Comparison of ENCODE assay signal across 8 mouse cellular contexts in genomic region chr15:102146882-102147281, GRCm38 (mm10). TPM values are rescaled to one million over a fixed set of nuclear protein-coding genes. Genes with fewer than 3 reads are reported as not detected.
A peak's percentile ranks its signal among the peaks of the same experiment; 100 is the strongest.
DNase-seq lines count a peak whose midpoint lies in the region; ATAC-seq and TF ChIP-seq lines count a peak whose summit lies in the region.

No protein-coding gene starts in this region.

- H3K36me3 ChIP-seq in myocyte (ENCODE audit: control insufficient read depth, insufficient read depth) = peaks cover 8% of the 10 kb centered on the region

- TF ChIP-seq POLR2A in myocyte (IDR thresholded peaks at IDR 0.05; ENCODE audit: insufficient read length, low read depth) = no peak

- H3K4me2 ChIP-seq in myocyte (ENCODE audit: low read depth) = peak overlapping the region; percentile 63

- ATAC-seq in CD4-positive, CD25-positive, alpha-beta regulatory T cell, adult 4 months = peak; percentile 65

- no peak overlapping the region for H3K4me3 ChIP-seq in myocyte

- no peaks in the 10 kb centered on the region for H3K27me3 ChIP-seq in myocyte (ENCODE audit: control insufficient read depth, insufficient read depth, insufficient read length)

- DNase-seq in layer of hippocampus, adult 11-12 months (ENCODE audit: low spot score) = peak; percentile 47
- DNase-seq in layer of hippocampus, postnatal 36 days = no peak
- DNase-seq in R1 (ENCODE audit: low read depth, low spot score) = peak; percentile 76
- DNase-seq in embryo, embryonic 10.5 days (ENCODE audit: low spot score) = peak; percentile 72
- DNase-seq in kidney, postnatal 4 days = peak; percentile 68 to 72
- DNase-seq in spleen, postnatal 4 days (ENCODE audit: low spot score in 2 of 2) = no peak

- H3ac ChIP-seq in myocyte (ENCODE audit: control insufficient read depth, insufficient read length) = no peak overlapping the region

- H3K79me2 ChIP-seq in myocyte (ENCODE audit: control insufficient read depth, insufficient read depth) = peaks cover 5% of the 10 kb centered on the region

TF ChIP-seq in myocyte, 11 proteins besides CTCF, POLR2A, EP300 and RAD21:
- TF ChIP-seq USF1 (IDR thresholded peaks at IDR 0.05; ENCODE audit: low read depth) = no peak
- TF ChIP-seq CEBPB (IDR thresholded peaks at IDR 0.05; ENCODE audit: insufficient read depth, poor library complexity, severe bottlenecking) = no peak
- no peak for TF ChIP-seq TCF3 (IDR thresholded peaks at IDR 0.05; ENCODE audit: insufficient read length, low read depth)
- no peak for TF ChIP-seq SRF (IDR thresholded peaks at IDR 0.05; ENCODE audit: control insufficient read depth, insufficient read length, low read depth)
- TF ChIP-seq POLR2AphosphoS2 (IDR thresholded peaks at IDR 0.05; ENCODE audit: insufficient read length, low read depth) = no peak

RNA-seq across cellular contexts. Expression of gene Igfbp6, which starts 2.7 kb away (rescaled TPM):
- total RNA-seq in layer of hippocampus, postnatal 36 days (2021) = 1 to 10 TPM; 8.2 to 8.9 TPM
- polyA plus RNA-seq in CD4-positive, CD25-positive, alpha-beta regulatory T cell, adult 4 months (2017; shearing (Covaris generic)) = under 1 TPM in 1 of 2 experiments, not detected in 1; 0.60 TPM
- polyA plus RNA-seq in myocyte (2012; fragmentation: generic; extraction: Trizol) = 182 TPM

RNA-seq across cellular contexts. Expression of gene Soat2, which starts 3.4 kb away (rescaled TPM):
- under 1 TPM in 1 of 2 experiments, not detected in 1; 0.23 TPM for total RNA-seq in layer of hippocampus, postnatal 36 days (2021)
- 1 to 10 TPM in 1 of 2 experiments, under 1 TPM in 1; 0.69 to 1.0 TPM for polyA plus RNA-seq in CD4-positive, CD25-positive, alpha-beta regulatory T cell, adult 4 months (2017; shearing (Covaris generic))
- 0.43 TPM for polyA plus RNA-seq in myocyte (2012; fragmentation: generic; extraction: Trizol)

RNA-seq across cellular contexts. Expression of gene Spryd3, which starts 10.8 kb away (rescaled TPM):
- 100 to 1,000 TPM; 141 to 151 TPM for total RNA-seq in layer of hippocampus, postnatal 36 days (2021)
- 10 to 100 TPM; 28.8 to 65.3 TPM for polyA plus RNA-seq in CD4-positive, CD25-positive, alpha-beta regulatory T cell, adult 4 months (2017; shearing (Covaris generic))
- polyA plus RNA-seq in myocyte (2012; fragmentation: generic; extraction: Trizol) = 51.0 TPM

RNA-seq across cellular contexts. Expression of gene Tns2, which starts 46.7 kb away (rescaled TPM):
- total RNA-seq in layer of hippocampus, postnatal 36 days (2021) = 10 to 100 TPM; 10.7 to 22.0 TPM
- polyA plus RNA-seq in CD4-positive, CD25-positive, alpha-beta regulatory T cell, adult 4 months (2017; shearing (Covaris generic)) = 1 to 10 TPM; 1.1 to 2.3 TPM
- 128 TPM for polyA plus RNA-seq in myocyte (2012; fragmentation: generic; extraction: Trizol)

RNA-seq across cellular contexts. Expression of gene Zfp740, which starts 56.2 kb away (rescaled TPM):
- 10 to 100 TPM; 68.8 to 69.4 TPM for total RNA-seq in layer of hippocampus, postnatal 36 days (2021)
- 10 to 100 TPM; 27.6 to 28.2 TPM for polyA plus RNA-seq in CD4-positive, CD25-positive, alpha-beta regulatory T cell, adult 4 months (2017; shearing (Covaris generic))
- 42.3 TPM for polyA plus RNA-seq in myocyte (2012; fragmentation: generic; extraction: Trizol)

Comparison
In these comparisons a context has a peak if more than half of its experiments do, and no peak if none do; other contexts are left out.
1. DNase-seq: peak in layer of hippocampus, adult 11-12 months (single experiment), R1 (single experiment), embryo, embryonic 10.5 days (single experiment) and kidney, postnatal 4 days (2 of 2); none in layer of hippocampus, postnatal 36 days (0 of 2) and spleen, postnatal 4 days (0 of 2).
2. RNA of gene Igfbp6, which starts 2.7 kb away (polyA plus RNA-seq): 182 TPM in myocyte (single experiment); 0.60 TPM in CD4-positive, CD25-positive, alpha-beta regulatory T cell, adult 4 months; every median in the first group is over 100 times any median in the second.